Mouse (Mus musculus): ENCODE results near the gene Klhdc8b. TPM values are rescaled to one million over a fixed set of nuclear protein-coding genes. Genes with fewer than 3 reads are reported as not detected.

The Klhdc8b gene
- polyA plus RNA-seq, 1 experiment from 2014 or later, result 59.3 TPM

DNA sequence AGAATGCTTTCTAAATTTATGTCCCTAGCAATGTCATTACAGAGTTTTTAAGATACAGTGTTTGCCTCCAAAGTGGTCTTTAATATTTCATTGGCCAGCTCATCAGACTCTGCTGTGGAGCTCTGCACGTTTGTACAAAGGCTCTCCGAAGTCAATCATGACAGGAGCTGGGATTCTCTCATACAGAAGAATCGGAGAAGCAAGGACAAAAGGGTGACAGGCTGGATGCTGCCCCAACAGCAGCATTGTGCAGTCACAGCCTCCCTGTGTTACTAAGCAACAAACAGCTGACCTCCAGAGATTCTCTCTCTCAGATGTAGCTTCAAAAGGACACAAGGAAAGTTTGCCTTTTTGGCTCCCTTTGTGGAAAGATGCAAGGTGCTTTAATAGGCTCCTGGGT lies 25.2 kb downstream of the Klhdc8b start, which contains the start of gene BC048562:
BC048562 (plus strand) TSS at position 301 of the 400 bp plus-strand sequence.
- no peaks in the 10 kb centered on the region for H3K9me3 ChIP-seq (ENCODE audit: control insufficient read depth, low read length)
- no peak for ATAC-seq (ENCODE audit: low FRiP score, low TSS enrichment)
- no peaks in the 10 kb centered on the region for H3K27me3 ChIP-seq (ENCODE audit: control insufficient read depth, insufficient read depth, low read length)
- peak within 1 kb of the TSS; percentile 32; the same call in 1 of the 2 replicates for H3K27ac ChIP-seq (replicated peaks; ENCODE audit: low read depth, low read length)
- H3K4me3 ChIP-seq (replicated peaks; ENCODE audit: low read depth, low read length), result no peak within 1 kb of the TSS
- H3K36me3 ChIP-seq (ENCODE audit: control insufficient read depth, insufficient read depth, low read length), result no peaks in the 10 kb centered on the region
- H3K9ac ChIP-seq (replicated peaks; ENCODE audit: low read length), result no peak within 1 kb of the TSS
- 12% methylated on average over 3 of the region's 3 CpGs for WGBS
- no peak for DNase-seq
- no peaks in the 10 kb centered on the region for H3K4me1 ChIP-seq (ENCODE audit: control insufficient read depth, insufficient read depth, low read length)
- no peak within 1 kb of the TSS for H3K4me2 ChIP-seq (ENCODE audit: low read length)

DNA sequence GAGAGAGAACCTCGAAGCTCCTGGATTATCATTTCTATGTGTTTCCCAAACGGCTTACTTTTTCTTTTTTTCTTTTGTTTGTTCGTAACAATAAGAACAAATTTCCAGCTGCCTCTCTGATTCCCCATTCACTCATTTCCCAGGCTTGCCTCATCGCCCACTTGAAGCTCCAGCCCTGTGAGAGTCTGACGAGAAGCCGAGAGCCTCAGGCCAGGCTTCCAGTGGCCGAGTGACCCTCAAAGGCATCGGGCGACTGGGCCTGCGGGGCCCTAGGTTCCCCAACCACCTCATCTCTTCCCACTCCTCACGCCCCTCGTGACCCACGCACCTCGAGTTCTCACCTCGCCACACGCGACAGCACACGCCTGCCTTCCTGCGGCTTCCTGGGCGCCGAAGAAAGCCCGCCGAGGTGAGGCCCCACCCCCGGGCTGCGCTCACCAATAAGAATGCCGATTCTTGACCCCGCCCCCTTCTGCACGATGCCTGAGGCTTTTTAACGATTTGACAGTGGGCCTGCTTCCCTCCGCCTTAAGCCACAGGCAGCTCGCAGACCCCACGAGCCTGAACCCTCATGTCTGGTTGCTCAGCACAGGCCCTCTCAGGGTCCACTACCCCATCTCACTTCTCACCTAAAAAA lies 29.8 kb downstream of the Klhdc8b start:
- DNase-seq (peak; percentile 72), ATAC-seq (ENCODE audit: low FRiP score, low TSS enrichment) (peak; percentile 24; the same call in 1 of the 2 replicates)
- H3K9ac ChIP-seq (replicated peaks; ENCODE audit: low read length), result no peak overlapping the region; the same call in 1 of the 2 replicates
- 49% methylated on average over 32 of the region's 32 CpGs for WGBS
- H3K36me3 ChIP-seq (ENCODE audit: control insufficient read depth, insufficient read depth, low read length), result no peaks in the 10 kb centered on the region
- no peaks in the 10 kb centered on the region for H3K4me1 ChIP-seq (ENCODE audit: control insufficient read depth, insufficient read depth, low read length)
- H3K4me3 ChIP-seq (replicated peaks; ENCODE audit: low read depth, low read length), result peak overlapping the region; percentile 20; the same call in 1 of the 2 replicates
- no peak overlapping the region for H3K27ac ChIP-seq (replicated peaks; ENCODE audit: low read depth, low read length)
- peak overlapping the region; percentile 46 for H3K4me2 ChIP-seq (ENCODE audit: low read length)
- H3K9me3 ChIP-seq (ENCODE audit: control insufficient read depth, low read length), result no peaks in the 10 kb centered on the region
- H3K27me3 ChIP-seq (ENCODE audit: control insufficient read depth, insufficient read depth, low read length), result no peaks in the 10 kb centered on the region

GRCm38 (mm10) chr9:108428384-108428783 lies 33.0 kb downstream of the Klhdc8b start, which contains the start of gene Ccdc36:
TSS of gene Ccdc36 (minus strand) at chr9:108428484.
- no peak for DNase-seq
- no peaks in the 10 kb centered on the region for H3K36me3 ChIP-seq (ENCODE audit: control insufficient read depth, insufficient read depth, low read length)
- no peaks in the 10 kb centered on the region for H3K4me1 ChIP-seq (ENCODE audit: control insufficient read depth, insufficient read depth, low read length)
- no peak within 1 kb of the TSS for H3K4me3 ChIP-seq (replicated peaks; ENCODE audit: low read depth, low read length)
- no peaks in the 10 kb centered on the region for H3K27me3 ChIP-seq (ENCODE audit: control insufficient read depth, insufficient read depth, low read length)
- ATAC-seq (ENCODE audit: low FRiP score, low TSS enrichment), result no peak
- no peak within 1 kb of the TSS for H3K4me2 ChIP-seq (ENCODE audit: low read length)
- H3K9me3 ChIP-seq (ENCODE audit: control insufficient read depth, low read length), result no peaks in the 10 kb centered on the region
- no peak within 1 kb of the TSS for H3K9ac ChIP-seq (replicated peaks; ENCODE audit: low read length)
- no peak within 1 kb of the TSS for H3K27ac ChIP-seq (replicated peaks; ENCODE audit: low read depth, low read length)

- 88% methylated on average over 1 of the region's 1 CpGs for WGBS
- no peak overlapping the region for H3K9ac ChIP-seq (replicated peaks; ENCODE audit: low read length)
- H3K4me1 ChIP-seq (ENCODE audit: control insufficient read depth, insufficient read depth, low read length), result no peaks in the 10 kb centered on the region
- H3K27ac ChIP-seq (replicated peaks; ENCODE audit: low read depth, low read length), result no peak overlapping the region
- no peak overlapping the region for H3K4me2 ChIP-seq (ENCODE audit: low read length)
- no peak for ATAC-seq (ENCODE audit: low FRiP score, low TSS enrichment)
- DNase-seq, result peak; percentile 38
- H3K36me3 ChIP-seq (ENCODE audit: control insufficient read depth, insufficient read depth, low read length), result no peaks in the 10 kb centered on the region
- H3K27me3 ChIP-seq (ENCODE audit: control insufficient read depth, insufficient read depth, low read length), result no peaks in the 10 kb centered on the region
- no peak overlapping the region for H3K4me3 ChIP-seq (replicated peaks; ENCODE audit: low read depth, low read length)
- H3K9me3 ChIP-seq (ENCODE audit: control insufficient read depth, low read length), result no peaks in the 10 kb centered on the region
Measured at GRCm38 (mm10) chr9:108412221-108412620, 49.2 kb downstream of the Klhdc8b start.

DNA sequence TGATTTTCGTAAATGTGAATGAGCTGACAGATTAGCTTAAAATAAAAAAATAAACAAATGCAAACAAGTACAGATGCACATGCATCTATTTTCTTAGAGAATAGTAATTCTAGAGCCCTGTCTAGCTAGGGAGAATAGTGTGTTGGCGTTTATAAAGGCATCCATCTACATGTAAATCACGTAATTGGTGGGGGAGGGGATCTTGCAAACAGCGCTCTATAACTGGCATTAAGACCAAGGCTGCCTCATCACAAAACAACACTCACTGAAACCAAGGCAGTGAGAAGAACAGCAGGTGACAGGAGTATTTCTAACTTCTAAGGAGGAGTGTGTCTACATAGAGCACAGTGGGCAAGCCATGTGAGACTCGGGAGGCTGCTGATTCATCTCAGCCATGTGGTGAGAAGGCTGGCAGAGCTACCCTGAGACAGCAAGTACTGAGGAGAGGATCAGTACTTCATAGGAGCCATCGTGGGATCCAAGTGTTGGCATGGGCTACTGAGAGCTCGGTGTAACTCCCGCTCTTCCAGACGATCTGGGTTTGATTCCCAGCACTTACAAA lies 49.9 kb downstream of the Klhdc8b start:
- H3K9ac ChIP-seq (replicated peaks; ENCODE audit: low read length), result no peak overlapping the region
- 83% methylated on average over 9 of the region's 9 CpGs for WGBS
- H3K27ac ChIP-seq (replicated peaks; ENCODE audit: low read depth, low read length), result no peak overlapping the region
- H3K27me3 ChIP-seq (ENCODE audit: control insufficient read depth, insufficient read depth, low read length), result no peaks in the 10 kb centered on the region
- ATAC-seq (ENCODE audit: low FRiP score, low TSS enrichment) (no peak), DNase-seq (peak; percentile 24)
- no peak overlapping the region for H3K4me3 ChIP-seq (replicated peaks; ENCODE audit: low read depth, low read length)
- no peaks in the 10 kb centered on the region for H3K4me1 ChIP-seq (ENCODE audit: control insufficient read depth, insufficient read depth, low read length)
- no peaks in the 10 kb centered on the region for H3K9me3 ChIP-seq (ENCODE audit: control insufficient read depth, low read length)
- H3K4me2 ChIP-seq (ENCODE audit: low read length), result no peak overlapping the region
- H3K36me3 ChIP-seq (ENCODE audit: control insufficient read depth, insufficient read depth, low read length), result no peaks in the 10 kb centered on the region

DNA sequence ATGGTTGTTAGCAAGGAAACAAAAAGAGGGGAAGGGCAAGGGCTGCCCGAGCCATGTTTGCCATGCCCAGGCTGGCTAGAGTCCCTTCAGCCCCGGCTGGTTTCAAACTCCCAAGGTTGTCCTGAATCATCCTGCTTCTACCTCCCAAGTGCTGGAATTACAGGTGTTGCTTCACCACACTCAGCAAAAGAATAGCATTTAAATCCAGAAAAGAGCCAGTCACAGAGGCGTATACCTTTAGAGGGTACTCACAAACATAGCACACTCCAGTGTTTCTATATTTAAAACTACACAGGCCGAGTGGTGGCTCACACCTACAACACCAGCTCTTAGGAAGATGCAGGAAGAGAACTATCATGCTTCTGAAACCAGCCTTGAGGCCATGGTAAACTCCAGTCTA lies 51.8 kb downstream of the Klhdc8b start:
- no peaks in the 10 kb centered on the region for H3K9me3 ChIP-seq (ENCODE audit: control insufficient read depth, low read length)
- DNase-seq (no peak), ATAC-seq (ENCODE audit: low FRiP score, low TSS enrichment) (no peak)
- H3K4me3 ChIP-seq (replicated peaks; ENCODE audit: low read depth, low read length), result no peak overlapping the region
- H3K27ac ChIP-seq (replicated peaks; ENCODE audit: low read depth, low read length), result no peak overlapping the region
- H3K36me3 ChIP-seq (ENCODE audit: control insufficient read depth, insufficient read depth, low read length), result no peaks in the 10 kb centered on the region
- no peak overlapping the region for H3K4me2 ChIP-seq (ENCODE audit: low read length)
- 92% methylated on average over 4 of the region's 4 CpGs for WGBS
- no peaks in the 10 kb centered on the region for H3K4me1 ChIP-seq (ENCODE audit: control insufficient read depth, insufficient read depth, low read length)
- no peaks in the 10 kb centered on the region for H3K27me3 ChIP-seq (ENCODE audit: control insufficient read depth, insufficient read depth, low read length)
- H3K9ac ChIP-seq (replicated peaks; ENCODE audit: low read length), result no peak overlapping the region

GRCm38 (mm10) chr9:108404451-108404850 lies 56.9 kb downstream of the Klhdc8b start:
- H3K36me3 ChIP-seq (ENCODE audit: control insufficient read depth, insufficient read depth, low read length), result no peaks in the 10 kb centered on the region
- H3K9me3 ChIP-seq (ENCODE audit: control insufficient read depth, low read length), result no peaks in the 10 kb centered on the region
- DNase-seq (no peak), ATAC-seq (ENCODE audit: low FRiP score, low TSS enrichment) (no peak)
- no peaks in the 10 kb centered on the region for H3K27me3 ChIP-seq (ENCODE audit: control insufficient read depth, insufficient read depth, low read length)
- no peak overlapping the region for H3K9ac ChIP-seq (replicated peaks; ENCODE audit: low read length)
- 81% methylated on average over 8 of the region's 8 CpGs for WGBS
- H3K4me3 ChIP-seq (replicated peaks; ENCODE audit: low read depth, low read length), result no peak overlapping the region
- H3K27ac ChIP-seq (replicated peaks; ENCODE audit: low read depth, low read length), result no peak overlapping the region
- 0 out of 2 replicates have a peak, but pooled peaks cover 6% of the 10 kb centered on the region for H3K4me1 ChIP-seq (ENCODE audit: control insufficient read depth, insufficient read depth, low read length)
- H3K4me2 ChIP-seq (ENCODE audit: low read length), result no peak overlapping the region

- Histone ChIP-seq H3K4me1 (ENCODE audit: control insufficient read depth, insufficient read depth, low read length) (0 out of 2 replicates have a peak, but pooled peaks cover 6% of the 10 kb centered on the region), H3K27me3 (ENCODE audit: control insufficient read depth, insufficient read depth, low read length) (no peaks in the 10 kb centered on the region), H3K9me3 (ENCODE audit: control insufficient read depth, low read length) (no peaks in the 10 kb centered on the region), H3K36me3 (ENCODE audit: control insufficient read depth, insufficient read depth, low read length) (no peaks in the 10 kb centered on the region), H3K9ac (replicated peaks; ENCODE audit: low read length) (no peak overlapping the region), H3K4me2 (ENCODE audit: low read length) (no peak overlapping the region), H3K27ac (replicated peaks; ENCODE audit: low read depth, low read length) (no peak overlapping the region), H3K4me3 (replicated peaks; ENCODE audit: low read depth, low read length) (no peak overlapping the region)
- DNase-seq (no peak), ATAC-seq (ENCODE audit: low FRiP score, low TSS enrichment) (no peak)
- 85% methylated on average over 4 of the region's 4 CpGs for WGBS
Measured at GRCm38 (mm10) chr9:108403081-108403480, 58.3 kb downstream of the Klhdc8b start.

Measured in midbrain, embryonic 14.5 days (tissue).